ENCODE assay signal across 8 mouse cellular contexts in the genomic region with DNA sequence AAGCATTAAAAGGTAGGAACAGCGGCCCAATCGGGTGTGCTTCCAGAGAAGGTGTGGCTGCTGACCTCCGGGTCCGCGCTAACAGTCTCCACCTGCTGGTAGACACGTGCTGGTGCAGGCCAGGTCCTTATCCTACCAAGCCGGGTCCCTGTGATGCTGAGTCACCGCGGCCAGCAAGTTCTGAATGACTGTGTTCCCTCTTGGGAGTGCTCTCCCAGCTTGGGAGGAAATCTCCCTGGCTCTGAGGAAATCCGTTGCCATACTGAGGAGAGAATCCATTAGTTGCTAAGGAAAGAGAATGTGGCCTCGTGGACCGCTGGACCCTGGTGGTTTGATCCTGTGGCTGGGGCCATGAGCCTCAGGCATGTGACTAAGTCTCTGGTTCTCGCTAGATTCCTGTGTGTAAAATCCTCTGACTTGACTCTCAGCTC.
A peak's percentile ranks its signal among the peaks of the same experiment; 100 is the strongest.
DNase-seq lines count a peak whose midpoint lies in the region; ATAC-seq and TF ChIP-seq lines count a peak whose summit lies in the region.

No protein-coding gene starts in this region.

- H3ac ChIP-seq in myocyte (ENCODE audit: control insufficient read depth, insufficient read length), result no peak overlapping the region

- DNase-seq in neural tube, embryonic 10.5 days (ENCODE audit: extremely low spot score, low spot score), result peak; percentile 76
- DNase-seq in cerebellum, postnatal 14 days, result peak; percentile 87 to 89
- peak; percentile 76 to 80 for DNase-seq in gastrocnemius, postnatal 4 days (ENCODE audit: low spot score in 2 of 2)
- DNase-seq in kidney, adult 9 months, result peak; percentile 92

- H3K4me2 ChIP-seq in neural tube, embryonic 15.5 days, result no peak overlapping the region
- H3K4me2 ChIP-seq in limb, embryonic 12.5 days, result peak overlapping the region; percentile 15; the same call in 1 of the 2 replicates
- H3K4me2 ChIP-seq in myocyte (ENCODE audit: low read depth), result peak overlapping the region; percentile 62
- no peak overlapping the region for H3K4me2 ChIP-seq in stomach, embryonic 15.5 days

- H3K4me3 ChIP-seq in neural tube, embryonic 15.5 days (replicated peaks), result no peak overlapping the region
- H3K4me3 ChIP-seq in limb, embryonic 12.5 days (replicated peaks), result no peak overlapping the region
- H3K4me3 ChIP-seq in myocyte, result no peak overlapping the region
- H3K4me3 ChIP-seq in stomach, embryonic 15.5 days (replicated peaks), result no peak overlapping the region

- no peak for ATAC-seq in neural tube, embryonic 15.5 days (ENCODE audit: low FRiP score)
- no peak for ATAC-seq in limb, embryonic 12.5 days (ENCODE audit: insufficient number of reproducible peaks, insufficient read depth, low FRiP score, low TSS enrichment, low read depth)
- peak; percentile 70 for ATAC-seq in stomach, embryonic 15.5 days (ENCODE audit: insufficient read depth, low FRiP score, low read depth)

- H3K9me3 ChIP-seq in neural tube, embryonic 15.5 days (replicated peaks), result no peaks in the 10 kb centered on the region
- H3K9me3 ChIP-seq in limb, embryonic 12.5 days, result no peaks in the 10 kb centered on the region
- H3K9me3 ChIP-seq in stomach, embryonic 15.5 days, result no peaks in the 10 kb centered on the region

- peaks cover 3% of the 10 kb centered on the region; the same call in 1 of the 2 replicates for H3K4me1 ChIP-seq in neural tube, embryonic 15.5 days
- no peaks in the 10 kb centered on the region; the same call in 1 of the 2 replicates for H3K4me1 ChIP-seq in limb, embryonic 12.5 days (replicated peaks)
- no peaks in the 10 kb centered on the region for H3K4me1 ChIP-seq in stomach, embryonic 15.5 days

- H3K79me2 ChIP-seq in myocyte (ENCODE audit: control insufficient read depth, insufficient read depth), result no peaks in the 10 kb centered on the region

- WGBS in neural tube, embryonic 15.5 days, result 29% methylated on average over 13 of the region's 13 CpGs
- WGBS in limb, embryonic 12.5 days, result 29% methylated on average over 13 of the region's 13 CpGs
- 27% methylated on average over 13 of the region's 13 CpGs for WGBS in stomach, embryonic 15.5 days

- no peak overlapping the region for H3K27ac ChIP-seq in neural tube, embryonic 15.5 days (replicated peaks)
- no peak overlapping the region for H3K27ac ChIP-seq in limb, embryonic 12.5 days
- no peak overlapping the region for H3K27ac ChIP-seq in stomach, embryonic 15.5 days

- no peak overlapping the region for H3K9ac ChIP-seq in neural tube, embryonic 15.5 days (replicated peaks)
- no peak overlapping the region for H3K9ac ChIP-seq in limb, embryonic 12.5 days (replicated peaks)
- H3K9ac ChIP-seq in stomach, embryonic 15.5 days, result no peak overlapping the region

- no peaks in the 10 kb centered on the region for H3K27me3 ChIP-seq in neural tube, embryonic 15.5 days (replicated peaks)
- no peaks in the 10 kb centered on the region for H3K27me3 ChIP-seq in limb, embryonic 12.5 days
- H3K27me3 ChIP-seq in myocyte (ENCODE audit: control insufficient read depth, insufficient read depth, insufficient read length), result no peaks in the 10 kb centered on the region
- no peaks in the 10 kb centered on the region for H3K27me3 ChIP-seq in stomach, embryonic 15.5 days (replicated peaks)

- H3K36me3 ChIP-seq in neural tube, embryonic 15.5 days, result no peaks in the 10 kb centered on the region
- no peaks in the 10 kb centered on the region for H3K36me3 ChIP-seq in limb, embryonic 12.5 days
- no peaks in the 10 kb centered on the region for H3K36me3 ChIP-seq in myocyte (ENCODE audit: control insufficient read depth, insufficient read depth)
- H3K36me3 ChIP-seq in stomach, embryonic 15.5 days, result no peaks in the 10 kb centered on the region

- TF ChIP-seq POLR2A in myocyte (IDR thresholded peaks at IDR 0.05; ENCODE audit: insufficient read length, low read depth), result no peak

TF ChIP-seq in myocyte, 11 proteins besides CTCF, POLR2A, EP300 and RAD21:
- TF ChIP-seq REST (IDR thresholded peaks at IDR 0.05; ENCODE audit: insufficient read depth, insufficient read length) (no peak), SRF (IDR thresholded peaks at IDR 0.05; ENCODE audit: control insufficient read depth, insufficient read length, low read depth) (no peak), CEBPB (IDR thresholded peaks at IDR 0.05; ENCODE audit: insufficient read depth, poor library complexity, severe bottlenecking) (0 out of 2 replicates have a peak, but pooled peaks have one; percentile 42), MYOD1 (IDR thresholded peaks at IDR 0.05; ENCODE audit: control insufficient read depth in 1 of 3, insufficient read length in 2 of 3, low read depth in 2 of 3) (peak in 1 of 3 experiments; percentile 32), USF1 (IDR thresholded peaks at IDR 0.05; ENCODE audit: low read depth) (peak; percentile 12)

Comparison
In these comparisons a context has a peak if more than half of its experiments do, and no peak if none do; other contexts are left out.
1. H3K4me2 ChIP-seq: peak in limb, embryonic 12.5 days (single experiment) and myocyte (single experiment); none in neural tube, embryonic 15.5 days (single experiment) and stomach, embryonic 15.5 days (single experiment).
2. Peak in every context shown above with its lines, with median percentiles within 50 percentile points of each other: DNase-seq.